Mouse (Mus musculus) gastrocnemius, adult 2 months (tissue): Measurements from ENCODE around the gene Wbp2. TPM values are rescaled to one million over a fixed set of nuclear protein-coding genes. Genes with fewer than 3 reads are reported as not detected.
"Not testable (repeated sequence)": the region's sequence is repeated elsewhere in the genome, so short reads cannot be mapped to it uniquely, and the experiment has no call there.

Source experiments
- DNase-seq: peaks from one replicate; pipeline ENCODE4 v3.0.0; 2022
- H3K27ac ChIP-seq: fragments of 200-600 bp; 2 replicates; pipeline ENCODE4 v1.8.1; 2022; ENCODE audit warnings: mild to moderate bottlenecking
- H3K4me3 ChIP-seq: fragments of 200-600 bp; 2 replicates; pipeline ENCODE4 v1.8.1; 2022; ENCODE audit warnings: mild to moderate bottlenecking, moderate library complexity
- CTCF ChIP-seq: fragments of 200-600 bp; IDR thresholded peaks from 2 replicates; pipeline ENCODE4 v1.8.1; 2022; ENCODE audit warnings: antibody characterized with exemption, mild to moderate bottlenecking, moderate library complexity
- intact Hi-C: fragments of 180-260 bp; cut with DNase I; formaldehyde crosslinking; loops from one replicate; pipeline ENCODE4 v1.15.1; 2025
- total RNA-seq, 2 experiments: library from RNA; stranded (reverse); gene quantifications; 2 replicates each; pipeline ENCODE4 v1.2.3; 2021

Wbp2 gene
- total RNA-seq, 2 experiments from 2014 or later: 77.2 to 81.8 TPM

GRCm38 (mm10) chr11:116096213-116097108 is 9.7 kb upstream of the Wbp2 start:
- no peak for DNase-seq
- Histone ChIP-seq H3K27ac (peak overlapping the region; percentile 35), H3K4me3 (no peak overlapping the region)
- intact Hi-C loops: no loop called here
- peak; percentile 58 for TF ChIP-seq CTCF

DNA sequence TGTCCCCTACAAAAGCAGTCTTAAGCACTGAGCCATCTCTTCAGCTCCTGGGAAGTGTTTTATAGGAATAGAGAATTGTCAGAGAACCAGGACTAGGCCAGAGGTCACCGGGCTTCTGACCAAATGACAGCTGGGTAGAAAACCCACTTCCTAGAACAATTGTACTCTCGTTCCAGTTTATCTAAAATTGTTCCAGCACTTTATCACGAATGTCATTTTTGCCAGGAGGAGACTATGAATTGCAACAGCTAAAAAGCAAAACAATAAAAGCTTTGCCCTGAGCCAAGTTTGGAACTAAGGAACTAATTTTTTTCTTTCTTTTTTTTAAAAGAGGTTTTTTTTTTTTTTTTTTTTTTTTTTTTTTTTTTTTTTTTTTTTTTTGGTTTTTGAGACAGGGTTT is 8.8 kb upstream of the Wbp2 start:
- no peak for TF ChIP-seq CTCF
- H3K4me3 ChIP-seq: no peak overlapping the region
- intact Hi-C loops: no loop called here
- H3K27ac ChIP-seq: peak overlapping the region; percentile 33
- peak; percentile 49 for DNase-seq

DNA sequence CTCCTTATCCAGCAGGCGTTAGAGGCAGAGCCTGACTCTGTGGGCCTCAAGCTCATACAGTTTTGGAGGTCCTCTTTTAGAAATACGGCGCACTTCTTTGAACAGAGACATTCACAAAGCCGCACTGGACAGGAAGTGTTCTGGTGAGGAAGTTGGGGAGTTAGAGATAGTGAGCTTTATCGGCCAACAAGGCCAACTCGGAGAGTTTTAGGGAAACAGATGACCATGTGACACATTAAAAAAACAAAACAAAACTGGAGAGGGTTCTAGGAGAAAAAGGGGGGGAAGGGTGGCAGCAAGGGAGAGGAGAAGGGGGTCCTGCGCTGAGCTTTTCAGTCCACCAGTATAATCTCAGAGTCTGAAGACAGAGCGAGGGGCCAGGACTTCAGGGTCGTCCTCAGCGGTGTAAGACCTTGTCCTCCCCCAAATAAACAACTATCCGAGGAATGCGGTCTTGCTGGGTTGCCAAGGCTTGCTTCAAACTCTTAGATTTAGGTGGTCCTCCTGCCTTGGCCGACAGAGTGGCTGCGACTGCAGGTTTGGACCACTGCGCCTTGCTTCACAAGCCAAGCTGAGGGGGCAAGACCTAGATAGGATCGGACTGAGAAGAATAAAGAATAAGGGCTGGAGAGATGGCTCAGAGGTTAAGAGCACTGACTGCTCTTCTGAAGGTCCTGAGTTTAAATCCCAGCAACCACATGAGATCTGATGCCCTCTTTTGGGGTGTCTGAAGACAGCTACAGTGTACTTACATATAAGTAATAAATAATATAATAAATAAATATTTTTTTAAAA is 7.2 kb upstream of the Wbp2 start:
- TF ChIP-seq CTCF: no peak
- DNase-seq: no peak
- peak overlapping the region; percentile 78 for H3K27ac ChIP-seq
- H3K4me3 ChIP-seq: no peak overlapping the region
- intact Hi-C loops: no loop called here

- DNase-seq, H3K4me3 ChIP-seq, H3K27ac ChIP-seq, intact Hi-C loops: not testable (repeated sequence)
Observed at GRCm38 (mm10) chr11:116092959-116093358, 6.2 kb upstream of the Wbp2 start.

DNA sequence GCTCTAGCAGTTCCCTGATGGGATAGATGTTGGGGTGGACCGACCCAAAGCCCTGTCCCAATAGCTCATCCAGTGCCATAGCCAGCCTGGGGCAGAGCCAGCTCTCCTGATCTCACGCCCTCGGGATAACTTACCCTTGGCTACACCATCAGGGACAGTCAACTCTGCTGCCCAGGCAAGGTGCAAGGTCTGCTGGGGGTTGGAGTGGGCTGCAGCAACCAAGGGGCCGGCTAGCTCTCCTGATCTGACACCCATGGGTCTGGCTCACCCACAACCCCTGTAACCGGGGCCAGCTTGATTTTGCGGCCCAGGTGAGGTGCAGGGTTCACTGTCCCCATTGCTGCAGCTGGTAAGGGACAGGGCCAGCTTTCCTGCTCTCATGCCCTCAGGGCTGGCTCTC is 4.8 kb upstream of the Wbp2 start:
- TF ChIP-seq CTCF: no peak
- Histone ChIP-seq H3K27ac (no peak overlapping the region), H3K4me3 (no peak overlapping the region)
- no peak for DNase-seq
- intact Hi-C loops: no loop called here

DNA sequence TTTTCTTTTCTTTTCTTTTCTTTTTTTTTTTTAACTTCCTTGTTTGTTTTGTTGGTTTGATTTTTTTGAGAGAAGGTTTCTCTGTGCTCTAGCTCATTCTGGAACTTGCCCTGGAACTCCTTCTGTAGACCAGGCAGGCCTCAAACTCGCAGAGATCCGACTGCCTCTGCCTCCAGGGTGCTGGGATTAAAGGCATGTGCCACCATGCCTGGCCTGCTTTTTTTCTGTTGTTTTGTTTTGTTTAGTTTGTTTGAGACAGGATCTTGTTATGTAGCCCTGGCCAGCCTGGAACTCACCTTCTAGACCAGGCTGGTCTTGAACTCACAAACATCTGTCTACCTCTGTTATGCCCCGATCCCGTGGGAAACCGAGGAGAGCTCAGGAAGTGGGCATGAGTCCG is 2.8 kb upstream of the Wbp2 start:
- 0 out of 2 replicates have a peak overlapping the region, but pooled peaks have one; percentile 16 for H3K27ac ChIP-seq
- intact Hi-C loops: loop anchor here (5.0 kb wide), 1 partner anchor 133 kb away; no protein-coding TSS in a partner anchor
- TF ChIP-seq CTCF: no peak
- H3K4me3 ChIP-seq: no peak overlapping the region
- no peak for DNase-seq

GRCm38 (mm10) chr11:116088741-116089394 is 2.1 kb upstream of the Wbp2 start:
- TF ChIP-seq CTCF: peak; percentile 42
- no peak for DNase-seq
- intact Hi-C loops: loop anchor here (5.0 kb wide), 1 partner anchor 133 kb away; no protein-coding TSS in a partner anchor
- 0 out of 2 replicates have a peak overlapping the region, but pooled peaks have one; percentile 24 for H3K27ac ChIP-seq
- H3K4me3 ChIP-seq: no peak overlapping the region

- no peak for DNase-seq
- TF ChIP-seq CTCF: no peak
- H3K27ac ChIP-seq: peak overlapping the region; percentile 97
- no peak overlapping the region; the same call in 1 of the 2 replicates for H3K4me3 ChIP-seq
- intact Hi-C loops: loop anchor here (5.0 kb wide), 1 partner anchor 134 kb away; no protein-coding TSS in a partner anchor
Observed at GRCm38 (mm10) chr11:116088188-116088587, 1.4 kb upstream of the Wbp2 start.

DNA sequence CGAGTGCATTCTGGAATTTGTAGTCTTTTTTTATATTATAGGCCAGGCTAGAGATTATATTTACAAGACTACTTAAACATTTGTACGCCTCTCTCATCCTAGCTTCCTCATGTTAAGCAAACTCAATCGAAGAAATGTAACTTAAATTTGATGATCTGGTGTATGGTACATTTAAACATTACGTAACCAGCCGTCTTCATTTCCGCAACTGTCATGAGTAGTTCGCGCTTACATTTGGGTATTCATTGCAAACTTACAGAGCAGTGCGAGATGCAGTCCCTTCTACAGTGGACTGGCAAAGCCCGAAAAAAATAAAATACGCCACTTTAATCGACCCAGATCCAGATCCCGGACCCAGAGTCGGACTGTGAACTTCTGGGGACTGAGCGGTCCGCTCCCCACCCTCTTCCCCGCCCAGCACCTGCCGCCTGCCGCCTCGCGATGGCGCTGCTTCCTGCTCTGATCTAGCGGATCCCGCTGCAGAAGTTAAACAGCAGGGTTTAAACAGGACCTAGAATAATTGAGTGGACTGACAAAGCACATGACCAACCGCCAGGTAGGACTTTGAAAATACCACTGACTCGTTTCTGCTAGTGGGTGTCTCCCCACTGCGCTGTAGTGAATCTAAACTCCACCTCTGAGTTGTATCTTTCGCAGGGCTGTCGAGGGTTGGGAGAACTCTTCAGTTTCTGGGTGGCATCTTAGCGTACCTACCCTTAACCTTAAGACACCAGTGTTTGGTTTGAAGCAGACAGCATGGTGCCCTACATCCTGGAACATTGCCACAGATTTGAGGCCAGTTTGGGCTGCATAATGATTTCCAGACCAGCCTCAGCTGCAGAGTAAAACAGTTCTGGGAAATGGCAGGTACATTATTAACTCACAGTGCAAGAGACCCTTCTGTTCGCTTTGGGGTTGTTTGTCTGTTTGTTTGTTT is 667 bp upstream of the Wbp2 start:
- Histone ChIP-seq H3K4me3 (peak overlapping the region; percentile 70), H3K27ac (peak overlapping the region; percentile 97)
- intact Hi-C loops: loop anchor here (1.0 to 5.0 kb wide), 4 partner anchors 43 to 135 kb away; partner anchors contain the start of genes Acox1, Ten1 and Unk
- DNase-seq: peak; percentile 94
- TF ChIP-seq CTCF: peak; percentile 99; the same call in 1 of the 2 replicates

GRCm38 (mm10) chr11:116084166-116084565 is 2.6 kb downstream of the Wbp2 start:
- no peak overlapping the region for H3K27ac ChIP-seq
- TF ChIP-seq CTCF: no peak
- intact Hi-C loops: no loop called here
- no peak overlapping the region for H3K4me3 ChIP-seq
- peak; percentile 17 for DNase-seq

DNA sequence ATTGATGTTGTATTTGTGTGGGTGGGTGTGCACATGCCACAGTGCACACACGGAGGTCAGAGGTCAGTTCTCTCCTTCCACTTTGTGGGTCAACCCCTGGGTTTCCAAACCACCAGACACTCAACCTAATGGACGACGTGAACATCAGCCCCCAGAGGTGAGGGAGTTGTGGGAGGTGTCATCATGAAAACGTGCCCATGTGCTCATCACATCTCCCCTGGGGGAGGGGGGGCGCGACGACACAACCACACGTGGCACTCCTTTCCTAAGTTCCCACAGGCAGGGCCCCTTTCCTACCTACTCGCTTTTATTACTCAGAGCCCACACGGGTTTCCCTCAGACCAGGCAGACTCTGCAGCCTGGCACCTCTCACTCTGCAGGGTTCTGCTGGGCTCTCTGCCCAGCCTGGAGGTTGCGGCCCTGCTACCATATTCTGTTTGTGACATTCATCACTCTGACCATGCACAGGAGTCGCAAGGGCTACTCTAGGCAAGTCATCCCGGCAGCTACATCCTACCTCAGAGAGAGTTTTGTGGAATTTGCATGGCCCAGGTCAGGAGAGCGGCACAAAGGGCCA is 3.6 kb downstream of the Wbp2 start:
- peak; percentile 15 for DNase-seq
- H3K27ac ChIP-seq: no peak overlapping the region
- H3K4me3 ChIP-seq: no peak overlapping the region
- intact Hi-C loops: no loop called here
- TF ChIP-seq CTCF: no peak
